Mouse (Mus musculus): ENCODE measurements at regions not wholly inside any gene's neighbourhood (a gene's known extent, or its start where the extent isn't known, plus 50 kb on each side); places are given as distances from the start of the nearest gene placed in this dataset.
A peak's percentile ranks its signal among the peaks of the same experiment; 100 is the strongest.

- no peak for DNase-seq
These were observed 410.2 kb upstream of the Ctnnd2 start for GRCm38 (mm10) chr15:29762191-29762590.

GRCm38 (mm10) chr15:29776438-29776837, 396.0 kb upstream of the Ctnnd2 start:
- DNase-seq = no peak

GRCm38 (mm10) chr15:29798596-29798995, 373.8 kb upstream of the Ctnnd2 start:
- peak; percentile 60 to 66 for DNase-seq

- DNase-seq = no peak
These were observed 349.1 kb upstream of the Ctnnd2 start for GRCm38 (mm10) chr15:29823271-29823670.

GRCm38 (mm10) chr15:29824164-29824563, 348.2 kb upstream of the Ctnnd2 start:
- DNase-seq = no peak

GRCm38 (mm10) chr15:29828135-29828534, 344.3 kb upstream of the Ctnnd2 start:
- DNase-seq = no peak

GRCm38 (mm10) chr15:29828570-29828969, 343.8 kb upstream of the Ctnnd2 start:
- no peak for DNase-seq

Data from cerebellum, postnatal 10 days (tissue).